Mouse (Mus musculus) heart, postnatal 0 days (tissue): Measurements from ENCODE around the gene Muc2. TPM values are rescaled to one million over a fixed set of nuclear protein-coding genes. Genes with fewer than 3 reads are reported as not detected.
"Not testable (repeated sequence)": the region's sequence is repeated elsewhere in the genome, so short reads cannot be mapped to it uniquely, and the experiment has no call there.

Experiments used
- ATAC-seq: fragments of 200-750 bp; cut with Nextera tagmentation; 2 replicates; pipeline ENCODE4 v1.8.0; 2017; ENCODE audit warnings: low read depth, moderate number of reproducible peaks, moderate library complexity; ENCODE audit not compliant: insufficient read depth
- DNase-seq: peaks from one replicate; pipeline ENCODE4 v3.0.0-alpha.2; 2016; ENCODE audit warnings: low spot score
- H3K27ac ChIP-seq: fragments of 300-500 bp; sonication (generic); 2 replicates; pipeline ENCODE4 v1.5.1; 2014; ENCODE audit warnings: low read depth, mild to moderate bottlenecking
- H3K27me3 ChIP-seq: fragments of 300-500 bp; sonication (generic); 2 replicates; pipeline ENCODE4 v1.6.1; 2014; ENCODE audit warnings: low read length, mixed read lengths; ENCODE audit not compliant: control insufficient read depth, insufficient read depth
- H3K36me3 ChIP-seq: fragments of 300-500 bp; sonication (generic); replicated peaks from 2 replicates; pipeline ENCODE4 v1.6.1; 2014; ENCODE audit warnings: low read length, mixed read lengths; ENCODE audit not compliant: control insufficient read depth, insufficient read depth
- H3K4me1 ChIP-seq: fragments of 300-500 bp; sonication (generic); 2 replicates; pipeline ENCODE4 v1.6.1; 2014; ENCODE audit warnings: antibody characterized with exemption; ENCODE audit not compliant: control insufficient read depth, insufficient read depth
- H3K4me2 ChIP-seq: fragments of 300-500 bp; sonication (generic); 2 replicates; pipeline ENCODE4 v1.6.1; 2014; ENCODE audit warnings: low read depth, mild to moderate bottlenecking, low read length, moderate library complexity
- H3K4me3 ChIP-seq: fragments of 300-500 bp; sonication (generic); 2 replicates; pipeline ENCODE4 v1.5.1; 2014; ENCODE audit warnings: low read depth, low read length
- H3K9ac ChIP-seq: fragments of 300-500 bp; sonication (generic); replicated peaks from 2 replicates; pipeline ENCODE4 v1.6.1; 2014; ENCODE audit warnings: low read depth, low read length, mixed read lengths
- H3K9me3 ChIP-seq: fragments of 300-500 bp; sonication (generic); replicated peaks from 2 replicates; pipeline ENCODE4 v1.6.1; 2016; ENCODE audit warnings: low read length; ENCODE audit not compliant: control insufficient read depth
- CTCF ChIP-seq: IDR thresholded peaks from 2 replicates; pipeline ENCODE4 v1.5.1; 2016; ENCODE audit warnings: antibody characterized with exemption, control low read depth, low read depth
- EP300 ChIP-seq: IDR thresholded peaks from 2 replicates; pipeline ENCODE4 v1.6.1; 2016; ENCODE audit warnings: antibody characterized with exemption, low read depth
- WGBS: fragments of 180-500 bp; shearing (Covaris S2); extraction: QIAGEN DNeasy Blood & Tissue Kit; methylation state at CpG from one replicate; pipeline ENCODE4 v1.1.7; 2014; 5-methylcytosine and 5-hydroxymethylcytosine counted together
- polyA plus RNA-seq: library from polyadenylated mRNA; unstranded; fragments of >200 nt; fragmentation: Nextera tagmentation; extraction: Ambion mirVana; gene quantifications from 2 replicates; pipeline ENCODE4 v1.2.1, GENCODE M21; 2015
- total RNA-seq: library from RNA; depleted of rRNA; stranded (reverse); fragments of >200 nt; gene quantifications from 2 replicates; pipeline ENCODE4 v1.2.3, GENCODE M21; 2014; ENCODE audit warnings: low replicate concordance

Gene Muc2
- total and polyA plus RNA-seq, 2 experiments from 2014 or later: not detected

GRCm38 (mm10) chr7:141660346-141660745, 29.8 kb upstream of the Muc2 start:
- Histone ChIP-seq H3K36me3 (no peaks in the 10 kb centered on the region), H3K9me3 (no peaks in the 10 kb centered on the region), H3K27me3 (no peaks in the 10 kb centered on the region), H3K9ac (no peak overlapping the region), H3K4me2 (no peak overlapping the region), H3K27ac (no peak overlapping the region), H3K4me1 (peaks cover 8% of the 10 kb centered on the region), H3K4me3 (no peak overlapping the region)
- ATAC-seq: peak; percentile 27; the same call in 1 of the 2 replicates
- DNase-seq: peak; percentile 18
- 39% methylated on average over 1 of the region's 1 CpGs for WGBS
- TF ChIP-seq EP300 (no peak), CTCF (peak; percentile 21; the same call in 1 of the 2 replicates)

- Histone ChIP-seq H3K36me3 (no peaks in the 10 kb centered on the region), H3K4me3 (no peak overlapping the region), H3K27ac (no peak overlapping the region), H3K27me3 (no peaks in the 10 kb centered on the region), H3K4me1 (peaks cover 8% of the 10 kb centered on the region), H3K4me2 (no peak overlapping the region), H3K9ac (no peak overlapping the region), H3K9me3 (no peaks in the 10 kb centered on the region)
- TF ChIP-seq CTCF (peak; percentile 23; the same call in 1 of the 2 replicates), EP300 (no peak)
- ATAC-seq (peak; percentile 85), DNase-seq (peak; percentile 74)
- 32% methylated on average over 3 of the region's 3 CpGs for WGBS
Measured at GRCm38 (mm10) chr7:141661481-141661880, 28.7 kb upstream of the Muc2 start.

GRCm38 (mm10) chr7:141662223-141662622, 27.9 kb upstream of the Muc2 start:
- DNase-seq (no peak), ATAC-seq (no peak)
- Histone ChIP-seq H3K27ac (no peak overlapping the region), H3K4me3 (no peak overlapping the region), H3K36me3 (no peaks in the 10 kb centered on the region), H3K9me3 (no peaks in the 10 kb centered on the region), H3K4me1 (peaks cover 8% of the 10 kb centered on the region), H3K4me2 (no peak overlapping the region), H3K9ac (no peak overlapping the region), H3K27me3 (no peaks in the 10 kb centered on the region)
- WGBS: 70% methylated on average over 5 of the region's 5 CpGs
- no peak for TF ChIP-seq CTCF
- no peak for TF ChIP-seq EP300

GRCm38 (mm10) chr7:141666190-141666589, 23.9 kb upstream of the Muc2 start:
- H3K27me3 ChIP-seq: no peaks in the 10 kb centered on the region
- DNase-seq: peak; percentile 62
- no peak overlapping the region for H3K4me2 ChIP-seq
- no peak for TF ChIP-seq EP300
- peak; percentile 87 for TF ChIP-seq CTCF
- no peaks in the 10 kb centered on the region for H3K9me3 ChIP-seq
- ATAC-seq: peak; percentile 74; the same call in 1 of the 2 replicates
- H3K4me3 ChIP-seq: no peak overlapping the region
- H3K4me1 ChIP-seq: 0 out of 2 replicates have a peak, but pooled peaks cover 2% of the 10 kb centered on the region
- H3K27ac ChIP-seq: no peak overlapping the region
- 9% methylated on average over 4 of the region's 4 CpGs for WGBS
- H3K36me3 ChIP-seq: no peaks in the 10 kb centered on the region
- no peak overlapping the region for H3K9ac ChIP-seq

GRCm38 (mm10) chr7:141669097-141669496, 21.0 kb upstream of the Muc2 start:
- H3K9me3 ChIP-seq, H3K4me1 ChIP-seq, H3K36me3 ChIP-seq, H3K27ac ChIP-seq, H3K4me3 ChIP-seq, H3K4me2 ChIP-seq, H3K27me3 ChIP-seq, ATAC-seq, DNase-seq, H3K9ac ChIP-seq: not testable (repeated sequence)
- WGBS: 77% methylated on average over 3 of the region's 3 CpGs

GRCm38 (mm10) chr7:141670999-141671398, 19.1 kb upstream of the Muc2 start:
- Histone ChIP-seq H3K9me3 (no peaks in the 10 kb centered on the region), H3K27me3 (no peaks in the 10 kb centered on the region), H3K4me2 (no peak overlapping the region), H3K9ac (no peak overlapping the region), H3K4me1 (no peaks in the 10 kb centered on the region), H3K4me3 (no peak overlapping the region), H3K27ac (no peak overlapping the region), H3K36me3 (no peaks in the 10 kb centered on the region)
- no peak for DNase-seq
- 71% methylated on average over 4 of the region's 4 CpGs for WGBS
- no peak for ATAC-seq
- TF ChIP-seq EP300 (no peak), CTCF (peak; percentile 51)
